Mouse (Mus musculus) bone marrow, adult 2 months (tissue): ENCODE results near the gene Dtx3. TPM values are rescaled to one million over a fixed set of nuclear protein-coding genes. Genes with fewer than 3 reads are reported as not detected.

Source experiments
- H3K27ac ChIP-seq: fragments of 200-500 bp; 2 replicates; pipeline ENCODE4 v1.5.1; 2012; ENCODE audit warnings: low read depth, mild to moderate bottlenecking, control low read depth, inconsistent platforms, low read length; ENCODE audit not compliant: control insufficient read depth, poor library complexity, insufficient read depth
- H3K4me1 ChIP-seq: fragments of 200-500 bp; 2 replicates; pipeline ENCODE4 v1.6.1; 2011; ENCODE audit warnings: low read length; ENCODE audit not compliant: control insufficient read depth, insufficient read depth
- H3K4me3 ChIP-seq: fragments of 200-500 bp; replicated peaks from 2 replicates; pipeline ENCODE3; 2011; ENCODE audit warnings: mild to moderate bottlenecking, low read depth, low read length, control low read depth; ENCODE audit not compliant: control insufficient read depth
- CTCF ChIP-seq: fragments of 200-500 bp; IDR thresholded peaks from 2 replicates; pipeline ENCODE4 v1.5.1; 2011; ENCODE audit warnings: low read length, control low read depth; ENCODE audit not compliant: control insufficient read depth, insufficient read depth
- POLR2A ChIP-seq: fragments of 200-500 bp; IDR thresholded peaks from 2 replicates; pipeline ENCODE4 v1.6.1; 2011; ENCODE audit warnings: low read depth, mild to moderate bottlenecking, control low read depth, low read length, borderline replicate concordance; ENCODE audit not compliant: control insufficient read depth
- WGBS: fragments of 180-500 bp; shearing (Covaris S2); methylation state at CpG from one replicate; pipeline ENCODE4 v1.1.7; 2018; 5-methylcytosine and 5-hydroxymethylcytosine counted together
- polyA plus RNA-seq: library from polyadenylated mRNA; stranded (reverse); fragments of >200 nt; gene quantifications from 2 replicates; pipeline ENCODE4 v1.2.4, GENCODE M21; 2011; ENCODE audit warnings: low replicate concordance; ENCODE audit not compliant: missing spikeins, insufficient read depth, insufficient read length

Dtx3 gene
- polyA plus RNA-seq, 1 experiment: 78.7 TPM

GRCm38 (mm10) chr10:127170837-127171272, 24.7 kb downstream of the Dtx3 start:
- H3K27ac ChIP-seq: peak overlapping the region; percentile 16; the same call in 1 of the 2 replicates
- peak overlapping the region; percentile 60 for H3K4me3 ChIP-seq
- 2% methylated on average over 29 of the region's 29 CpGs for WGBS
- peaks cover 5% of the 10 kb centered on the region; the same call in 1 of the 2 replicates for H3K4me1 ChIP-seq
- TF ChIP-seq CTCF: peak; percentile 94
- peak; percentile 35; the same call in 1 of the 2 replicates for TF ChIP-seq POLR2A

GRCm38 (mm10) chr10:127170002-127170401, 25.5 kb downstream of the Dtx3 start:
- Histone ChIP-seq H3K4me1 (peaks cover 5% of the 10 kb centered on the region; the same call in 1 of the 2 replicates), H3K4me3 (no peak overlapping the region), H3K27ac (no peak overlapping the region)
- no peak for TF ChIP-seq CTCF
- TF ChIP-seq POLR2A: no peak
- 74% methylated on average over 22 of the region's 22 CpGs for WGBS

- peaks cover 7% of the 10 kb centered on the region; the same call in 1 of the 2 replicates for H3K4me1 ChIP-seq
- H3K4me3 ChIP-seq: peak overlapping the region; percentile 38
- TF ChIP-seq CTCF (no peak), POLR2A (no peak)
- 46% methylated on average over 10 of the region's 10 CpGs for WGBS
- peak overlapping the region; percentile 57 for H3K27ac ChIP-seq
Measured at GRCm38 (mm10) chr10:127167614-127168192, 27.8 kb downstream of the Dtx3 start.

DNA sequence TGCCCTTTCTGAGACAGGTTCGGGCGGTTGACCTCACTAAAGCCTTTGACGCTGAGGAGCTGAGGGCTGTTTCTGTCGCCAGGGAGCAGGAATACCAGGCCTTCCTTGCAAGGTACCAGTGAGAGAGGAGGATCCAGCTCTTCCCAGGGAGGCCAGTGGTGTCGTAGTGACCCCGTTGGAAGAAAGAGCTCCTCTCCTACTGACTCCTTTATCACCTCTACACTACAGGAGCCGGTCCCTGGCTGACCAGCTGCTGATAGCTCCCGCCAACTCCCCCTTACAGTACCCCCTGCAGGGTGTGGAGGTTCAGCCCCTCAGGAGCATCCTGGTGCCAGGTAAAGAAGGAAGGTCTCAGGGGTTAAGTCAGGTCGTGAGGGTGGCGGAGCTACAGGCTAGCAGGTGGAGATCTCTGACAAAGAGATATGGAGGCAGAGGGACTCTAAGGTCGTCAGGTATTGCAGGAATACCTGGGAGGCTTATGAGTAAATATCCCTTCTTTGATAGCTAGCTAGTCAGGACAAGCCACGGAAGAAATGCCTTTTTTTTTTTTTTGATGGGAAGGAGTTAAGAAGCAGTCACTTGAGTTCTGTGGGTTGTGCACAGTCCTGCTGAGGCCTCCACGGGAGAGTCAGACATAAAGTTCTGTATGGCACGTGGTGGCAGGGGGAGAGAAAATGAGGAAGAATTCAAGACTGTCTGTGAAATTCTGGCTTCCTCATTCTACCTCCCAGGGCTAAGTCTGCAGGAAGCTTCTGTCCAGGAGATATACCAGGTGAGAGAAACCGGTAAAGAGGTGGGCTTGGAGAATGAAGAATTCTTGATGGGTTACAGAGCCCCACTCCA, 28.5 kb downstream of the Dtx3 start:
- peak overlapping the region; percentile 93 for H3K4me3 ChIP-seq
- TF ChIP-seq CTCF (no peak), POLR2A (no peak)
- peaks cover 7% of the 10 kb centered on the region; the same call in 1 of the 2 replicates for H3K4me1 ChIP-seq
- peak overlapping the region; percentile 99 for H3K27ac ChIP-seq
- 18% methylated on average over 15 of the region's 15 CpGs for WGBS

- peak overlapping the region; percentile 99 for H3K27ac ChIP-seq
- no peak for TF ChIP-seq POLR2A
- TF ChIP-seq CTCF: no peak
- H3K4me1 ChIP-seq: peaks cover 7% of the 10 kb centered on the region; the same call in 1 of the 2 replicates
- H3K4me3 ChIP-seq: peak overlapping the region; percentile 93
- WGBS: 22% methylated on average over 11 of the region's 11 CpGs
Measured at GRCm38 (mm10) chr10:127166404-127166715, 29.2 kb downstream of the Dtx3 start.

GRCm38 (mm10) chr10:127165654-127166403, 29.7 kb downstream of the Dtx3 start:
- peaks cover 7% of the 10 kb centered on the region; the same call in 1 of the 2 replicates for H3K4me1 ChIP-seq
- peak overlapping the region; percentile 99 for H3K27ac ChIP-seq
- H3K4me3 ChIP-seq: peak overlapping the region; percentile 93
- WGBS: under 1% methylated on average over 56 of the region's 56 CpGs
- TF ChIP-seq POLR2A (peak; percentile 77; the same call in 1 of the 2 replicates), CTCF (no peak)

DNA sequence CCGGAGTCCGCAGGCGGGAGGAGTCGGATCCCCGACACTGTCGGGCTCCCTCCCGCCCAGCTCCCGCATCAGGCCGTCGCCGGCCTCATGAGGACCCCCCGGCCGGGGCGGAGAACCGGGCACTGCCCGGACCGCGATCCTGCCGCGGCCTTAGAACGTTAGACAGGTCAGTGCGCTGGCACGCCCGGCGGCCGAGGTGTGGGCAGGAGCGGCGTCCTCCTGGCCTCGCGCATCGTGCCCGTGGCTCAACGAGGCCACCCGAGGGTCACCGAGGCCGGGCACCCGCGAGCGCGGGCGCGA, 30.2 kb downstream of the Dtx3 start:
- under 1% methylated on average over 42 of the region's 42 CpGs for WGBS
- H3K4me1 ChIP-seq: peaks cover 7% of the 10 kb centered on the region; the same call in 1 of the 2 replicates

More for the DNA sequence above, 30.2 kb downstream of the Dtx3 start:
- H3K27ac ChIP-seq: peak overlapping the region; percentile 99
- no peak for TF ChIP-seq CTCF
- TF ChIP-seq POLR2A: no peak
- peak overlapping the region; percentile 93 for H3K4me3 ChIP-seq
